ENCODE assay signal across 16 mouse cellular contexts in genomic region chr5:111432842-111433241, GRCm38 (mm10). TPM values are rescaled to one million over a fixed set of nuclear protein-coding genes. Genes with fewer than 3 reads are reported as not detected.
A peak's percentile ranks its signal among the peaks of the same experiment; 100 is the strongest.
DNase-seq lines count a peak whose midpoint lies in the region; ATAC-seq lines count a peak whose summit lies in the region.
"Had no signal": no experiment of that assay in that cellular context is flagged by ENCODE, and none has a peak within 500 bp of the region (broad histone marks: within the 10 kb centered on the region; RNA-seq: fewer than 3 reads in every experiment).

No protein-coding gene starts in this region.

- WGBS in heart, embryonic 12.5 days: 52% methylated on average over 5 of the region's 5 CpGs
- 27% methylated on average over 5 of the region's 5 CpGs for WGBS in forebrain, embryonic 12.5 days
- 20% methylated on average over 5 of the region's 5 CpGs for WGBS in hindbrain, embryonic 14.5 days
- 17% methylated on average over 5 of the region's 5 CpGs for WGBS in midbrain, embryonic 15.5 days

- H3K4me2 ChIP-seq in heart, embryonic 12.5 days: no peak overlapping the region
- H3K4me2 ChIP-seq in forebrain, embryonic 12.5 days: peak overlapping the region; percentile 21; the same call in 1 of the 2 replicates
- H3K4me2 ChIP-seq in hindbrain, embryonic 14.5 days (replicated peaks): peak overlapping the region; percentile 99; the same call in 1 of the 2 replicates
- H3K4me2 ChIP-seq in midbrain, embryonic 15.5 days: peak overlapping the region; percentile 78
- H3K4me2 ChIP-seq: liver, embryonic 12.5 days had no signal

- no peak overlapping the region for H3K4me3 ChIP-seq in heart, embryonic 12.5 days
- H3K4me3 ChIP-seq in forebrain, embryonic 12.5 days (replicated peaks): no peak overlapping the region
- H3K4me3 ChIP-seq in hindbrain, embryonic 14.5 days (replicated peaks; ENCODE audit: low read length): no peak overlapping the region
- H3K4me3 ChIP-seq in midbrain, embryonic 15.5 days: no peak overlapping the region
- H3K4me3 ChIP-seq: layer of hippocampus, adult 2 months; liver, embryonic 12.5 days had no signal

- no peaks in the 10 kb centered on the region for H3K9me3 ChIP-seq in heart, embryonic 12.5 days (replicated peaks)
- no peaks in the 10 kb centered on the region for H3K9me3 ChIP-seq in forebrain, embryonic 12.5 days
- H3K9me3 ChIP-seq in hindbrain, embryonic 14.5 days (ENCODE audit: control insufficient read depth, low read length): no peaks in the 10 kb centered on the region
- H3K9me3 ChIP-seq in midbrain, embryonic 15.5 days: no peaks in the 10 kb centered on the region
- H3K9me3 ChIP-seq: liver, embryonic 12.5 days had no signal

- ATAC-seq in heart, embryonic 12.5 days (ENCODE audit: insufficient number of reproducible peaks, low FRiP score): no peak
- no peak for ATAC-seq in forebrain, embryonic 12.5 days (ENCODE audit: low FRiP score)
- ATAC-seq in hindbrain, embryonic 14.5 days (ENCODE audit: low FRiP score): no peak
- ATAC-seq in midbrain, embryonic 15.5 days (replicated peaks): no peak
- ATAC-seq: liver, embryonic 12.5 days had no signal

- H3K27ac ChIP-seq in heart, embryonic 12.5 days (ENCODE audit: poor library complexity, severe bottlenecking): no peak overlapping the region
- peak overlapping the region; percentile 60 for H3K27ac ChIP-seq in forebrain, embryonic 12.5 days
- no peak overlapping the region; the same call in 1 of the 2 replicates for H3K27ac ChIP-seq in hindbrain, embryonic 14.5 days
- peak overlapping the region; percentile 16; the same call in 1 of the 2 replicates for H3K27ac ChIP-seq in midbrain, embryonic 15.5 days
- H3K27ac ChIP-seq: layer of hippocampus, adult 2 months; liver, embryonic 12.5 days had no signal

- intact Hi-C loops in heart, postnatal 36 days (cut with DNase I): no loop called here

- no peak for DNase-seq in heart, postnatal 36 days
- no peak for DNase-seq in hindbrain, embryonic 14.5 days (ENCODE audit: low spot score)
- no peak for DNase-seq in embryo, embryonic 9.5 days (ENCODE audit: extremely low spot score)
- no peak for DNase-seq in spleen, adult 12 weeks (ENCODE audit: low spot score)
- no peak for DNase-seq in retina, postnatal 1 day
- DNase-seq: adrenal gland, postnatal 36 days; cerebellum, adult 11 months; heart, adult 11 months; lung, postnatal 14 days had no signal

- peak overlapping the region; percentile 20; the same call in 1 of the 2 replicates for H3K9ac ChIP-seq in heart, embryonic 12.5 days
- H3K9ac ChIP-seq in forebrain, embryonic 12.5 days: peak overlapping the region; percentile 38; the same call in 1 of the 2 replicates
- H3K9ac ChIP-seq in hindbrain, embryonic 14.5 days: peak overlapping the region; percentile 31; the same call in 1 of the 2 replicates
- H3K9ac ChIP-seq in midbrain, embryonic 15.5 days: peak overlapping the region; percentile 9
- H3K9ac ChIP-seq: liver, embryonic 12.5 days had no signal

- H3K36me3 ChIP-seq in heart, embryonic 12.5 days: no peaks in the 10 kb centered on the region
- peaks cover 31% of the 10 kb centered on the region for H3K36me3 ChIP-seq in forebrain, embryonic 12.5 days (replicated peaks)
- H3K36me3 ChIP-seq in hindbrain, embryonic 14.5 days (replicated peaks; ENCODE audit: control insufficient read depth, insufficient read depth): peaks cover 4% of the 10 kb centered on the region; the same call in 1 of the 2 replicates
- H3K36me3 ChIP-seq in midbrain, embryonic 15.5 days (replicated peaks): no peaks in the 10 kb centered on the region
- H3K36me3 ChIP-seq: G1E; liver, embryonic 12.5 days had no signal

- peaks cover 86% of the 10 kb centered on the region for H3K4me1 ChIP-seq in heart, embryonic 12.5 days (replicated peaks)
- H3K4me1 ChIP-seq in forebrain, embryonic 12.5 days: peaks cover 99% of the 10 kb centered on the region
- H3K4me1 ChIP-seq in hindbrain, embryonic 14.5 days (replicated peaks; ENCODE audit: control insufficient read depth, insufficient read depth, low read length): peaks cover 95% of the 10 kb centered on the region
- peaks cover 97% of the 10 kb centered on the region for H3K4me1 ChIP-seq in midbrain, embryonic 15.5 days

- H3K27me3 ChIP-seq in heart, embryonic 12.5 days (replicated peaks): 0 out of 2 replicates have a peak, but pooled peaks cover under 1% of the 10 kb centered on the region
- no peaks in the 10 kb centered on the region for H3K27me3 ChIP-seq in forebrain, embryonic 12.5 days
- no peaks in the 10 kb centered on the region for H3K27me3 ChIP-seq in hindbrain, embryonic 14.5 days (ENCODE audit: control insufficient read depth, insufficient read depth, low read length)
- no peaks in the 10 kb centered on the region for H3K27me3 ChIP-seq in midbrain, embryonic 15.5 days (replicated peaks)

RNA-seq across cellular contexts. Expression of gene Mn1, which starts 15.7 kb away (rescaled TPM):
- 8.0 and 8.2 TPM in 2 replicates for polyA plus RNA-seq in heart, embryonic 12.5 days (2016; fragmentation: Nextera tagmentation; extraction: Ambion mirVana)
- 10 to 100 TPM; 15.2 to 20.2 TPM for total RNA-seq in heart, postnatal 36 days (2021)
- polyA plus RNA-seq in forebrain, embryonic 12.5 days (2016; fragmentation: Nextera tagmentation; extraction: Ambion mirVana): 55.8 and 62.6 TPM in 2 replicates
- polyA plus RNA-seq in hindbrain, embryonic 14.5 days (2014; fragmentation: Nextera tagmentation; extraction: Ambion mirVana): 27.8 and 28.6 TPM in 2 replicates
- 60.1 and 64.8 TPM in 2 replicates for polyA plus RNA-seq in midbrain, embryonic 15.5 days (2015; fragmentation: Nextera tagmentation; extraction: Ambion mirVana)
- polyA plus RNA-seq: C2C12, G1E had no signal

Comparison
In these comparisons a context has a peak if more than half of its experiments do, and no peak if none do; other contexts are left out.
1. H3K27ac ChIP-seq: peak in forebrain, embryonic 12.5 days (single experiment) and midbrain, embryonic 15.5 days (single experiment); none in heart, embryonic 12.5 days (single experiment) and hindbrain, embryonic 14.5 days (single experiment).
2. Peak in every context shown above with its lines, with median percentiles within 50 percentile points of each other: H3K9ac ChIP-seq.